ENCODE assay signal across 15 mouse cellular contexts in genomic region chr2:166559531-166559930, GRCm38 (mm10).
A peak's percentile ranks its signal among the peaks of the same experiment; 100 is the strongest.
DNase-seq lines count a peak whose midpoint lies in the region; ATAC-seq lines count a peak whose summit lies in the region.
"Had no signal": no experiment of that assay in that cellular context is flagged by ENCODE, and none has a peak within 500 bp of the region (broad histone marks: within the 10 kb centered on the region; RNA-seq: fewer than 3 reads in every experiment).

No protein-coding gene starts in this region.

- WGBS in forebrain, embryonic 12.5 days: 26% methylated on average over 10 of the region's 10 CpGs
- WGBS in forebrain, embryonic 15.5 days: 34% methylated on average over 10 of the region's 10 CpGs
- WGBS in neural tube, embryonic 15.5 days: 13% methylated on average over 10 of the region's 10 CpGs
- 9% methylated on average over 10 of the region's 10 CpGs for WGBS in midbrain, embryonic 11.5 days

- H3K4me1 ChIP-seq in forebrain, embryonic 12.5 days: peaks cover 33% of the 10 kb centered on the region
- peaks cover 12% of the 10 kb centered on the region for H3K4me1 ChIP-seq in forebrain, embryonic 15.5 days
- H3K4me1 ChIP-seq in neural tube, embryonic 15.5 days: peaks cover 25% of the 10 kb centered on the region
- H3K4me1 ChIP-seq in midbrain, embryonic 11.5 days (ENCODE audit: control insufficient read depth, insufficient read depth, low read length): peaks cover 19% of the 10 kb centered on the region

- H3K27me3 ChIP-seq in forebrain, embryonic 12.5 days: peaks cover 13% of the 10 kb centered on the region
- H3K27me3 ChIP-seq in forebrain, embryonic 15.5 days: no peaks in the 10 kb centered on the region
- 0 out of 2 replicates have a peak, but pooled peaks cover 4% of the 10 kb centered on the region for H3K27me3 ChIP-seq in neural tube, embryonic 15.5 days (replicated peaks)
- H3K27me3 ChIP-seq in midbrain, embryonic 11.5 days (ENCODE audit: control insufficient read depth, insufficient read depth, low read length): no peaks in the 10 kb centered on the region
- H3K27me3 ChIP-seq: embryonic facial prominence, embryonic 15.5 days; liver, embryonic 15.5 days had no signal

- 0 out of 2 replicates have a peak overlapping the region, but pooled peaks have one; percentile 19 for H3K27ac ChIP-seq in forebrain, embryonic 12.5 days
- H3K27ac ChIP-seq in forebrain, embryonic 15.5 days (replicated peaks): no peak overlapping the region
- H3K27ac ChIP-seq in neural tube, embryonic 15.5 days (replicated peaks): no peak overlapping the region
- no peak overlapping the region for H3K27ac ChIP-seq in midbrain, embryonic 11.5 days (ENCODE audit: low read depth, low read length)
- H3K27ac ChIP-seq: embryonic facial prominence, embryonic 15.5 days; liver, embryonic 15.5 days had no signal

- no peaks in the 10 kb centered on the region for H3K9me3 ChIP-seq in forebrain, embryonic 12.5 days
- H3K9me3 ChIP-seq in forebrain, embryonic 15.5 days: no peaks in the 10 kb centered on the region
- H3K9me3 ChIP-seq in neural tube, embryonic 15.5 days (replicated peaks): no peaks in the 10 kb centered on the region
- no peaks in the 10 kb centered on the region for H3K9me3 ChIP-seq in midbrain, embryonic 11.5 days (ENCODE audit: control insufficient read depth, low read length)
- H3K9me3 ChIP-seq: embryonic facial prominence, embryonic 15.5 days; liver, embryonic 15.5 days had no signal

- H3K9ac ChIP-seq in forebrain, embryonic 12.5 days: peak overlapping the region; percentile 17; the same call in 1 of the 2 replicates
- no peak overlapping the region for H3K9ac ChIP-seq in forebrain, embryonic 15.5 days (replicated peaks)
- H3K9ac ChIP-seq in neural tube, embryonic 15.5 days (replicated peaks): no peak overlapping the region
- 0 out of 2 replicates have a peak overlapping the region, but pooled peaks have one; percentile 31 for H3K9ac ChIP-seq in midbrain, embryonic 11.5 days (ENCODE audit: low read length)
- H3K9ac ChIP-seq: embryonic facial prominence, embryonic 15.5 days; liver, embryonic 15.5 days had no signal

- H3K4me3 ChIP-seq in forebrain, embryonic 12.5 days (replicated peaks): no peak overlapping the region
- H3K4me3 ChIP-seq in forebrain, embryonic 15.5 days: no peak overlapping the region
- no peak overlapping the region for H3K4me3 ChIP-seq in neural tube, embryonic 15.5 days (replicated peaks)
- no peak overlapping the region for H3K4me3 ChIP-seq in midbrain, embryonic 11.5 days (ENCODE audit: low read depth, low read length)
- H3K4me3 ChIP-seq: embryonic facial prominence, embryonic 15.5 days; liver, embryonic 15.5 days had no signal

- no peak overlapping the region for H3K4me2 ChIP-seq in forebrain, embryonic 12.5 days
- H3K4me2 ChIP-seq in forebrain, embryonic 15.5 days (replicated peaks): no peak overlapping the region
- no peak overlapping the region for H3K4me2 ChIP-seq in neural tube, embryonic 15.5 days
- no peak overlapping the region for H3K4me2 ChIP-seq in midbrain, embryonic 11.5 days
- H3K4me2 ChIP-seq: embryonic facial prominence, embryonic 15.5 days; liver, embryonic 15.5 days had no signal

- no peaks in the 10 kb centered on the region for H3K36me3 ChIP-seq in forebrain, embryonic 12.5 days (replicated peaks)
- no peaks in the 10 kb centered on the region for H3K36me3 ChIP-seq in forebrain, embryonic 15.5 days
- H3K36me3 ChIP-seq in neural tube, embryonic 15.5 days: no peaks in the 10 kb centered on the region
- H3K36me3 ChIP-seq in midbrain, embryonic 11.5 days (ENCODE audit: control insufficient read depth, insufficient read depth, low read length): no peaks in the 10 kb centered on the region
- H3K36me3 ChIP-seq: embryonic facial prominence, embryonic 15.5 days; liver, embryonic 15.5 days had no signal

- DNase-seq in neural tube, embryonic 10.5 days (ENCODE audit: extremely low spot score, low spot score): peak; percentile 50
- no peak for DNase-seq in midbrain, embryonic 11.5 days (ENCODE audit: low spot score, missing footprints)
- DNase-seq in yolk sac, embryonic 10.5 days (ENCODE audit: low spot score): peak; percentile 31
- no peak for DNase-seq in frontal cortex, postnatal 10 days (ENCODE audit: low spot score in 2 of 2)
- no peak for DNase-seq in layer of hippocampus, adult 8-10 months (ENCODE audit: low spot score in 2 of 2)
- DNase-seq: adrenal gland, adult 2 months; cerebellum, adult 2 months; right cerebral cortex, adult 18-20 months; spleen, adult 18-20 months; thymus, postnatal 25 days had no signal

- ATAC-seq in forebrain, embryonic 12.5 days (ENCODE audit: low FRiP score): no peak
- no peak for ATAC-seq in forebrain, embryonic 15.5 days (replicated peaks)
- no peak for ATAC-seq in neural tube, embryonic 15.5 days (ENCODE audit: low FRiP score)
- ATAC-seq in midbrain, embryonic 11.5 days (ENCODE audit: low FRiP score): peak; percentile 39; the same call in 1 of the 2 replicates

Comparison
In these comparisons a context has a peak if more than half of its experiments do, and no peak if none do; other contexts are left out.
1. H3K9ac ChIP-seq: peak in forebrain, embryonic 12.5 days (single experiment) and midbrain, embryonic 11.5 days (single experiment); none in forebrain, embryonic 15.5 days (single experiment) and neural tube, embryonic 15.5 days (single experiment).
2. DNase-seq: peak in neural tube, embryonic 10.5 days (single experiment) and yolk sac, embryonic 10.5 days (single experiment); none in midbrain, embryonic 11.5 days (single experiment), frontal cortex, postnatal 10 days (0 of 2) and layer of hippocampus, adult 8-10 months (0 of 2).